Mouse (Mus musculus): ENCODE measurements at regions not wholly inside any gene's neighbourhood (a gene's known extent, or its start where the extent isn't known, plus 50 kb on each side); places are given as distances from the start of the nearest gene placed in this dataset.

GRCm38 (mm10) chr13:83201931-83202671 lies 301.7 kb upstream of the Mef2c start:
- intact Hi-C loops (cut with DNase I), result no loop called here

DNA sequence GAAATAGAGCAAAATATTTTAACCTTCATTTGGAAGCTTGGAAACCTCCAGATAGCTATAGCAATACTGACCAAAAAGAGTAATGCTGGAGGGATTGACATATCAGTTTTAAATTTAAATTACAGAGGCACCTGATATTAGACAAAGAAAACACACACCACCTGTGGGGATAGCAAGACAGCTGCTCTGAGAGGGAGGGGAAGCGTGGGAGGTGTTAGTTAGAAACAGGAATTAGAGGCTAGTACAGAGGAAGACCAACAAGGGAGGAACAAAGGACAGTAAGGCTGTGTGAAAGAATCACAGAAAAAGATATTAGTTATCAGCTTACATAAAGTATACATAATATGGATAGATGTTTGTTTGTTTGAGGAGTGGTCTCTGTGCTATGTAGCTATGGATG lies 297.2 kb upstream of the Mef2c start:
- intact Hi-C loops (cut with DNase I), result no loop called here
- DNase-seq, result no peak

More at GRCm38 (mm10) chr13:83201931-83202671, 301.7 kb upstream of the Mef2c start:
- DNase-seq, result no peak

- no peak for DNase-seq
- intact Hi-C loops (cut with DNase I), result no loop called here
Measured at GRCm38 (mm10) chr13:83207513-83207912, 296.3 kb upstream of the Mef2c start.

DNA sequence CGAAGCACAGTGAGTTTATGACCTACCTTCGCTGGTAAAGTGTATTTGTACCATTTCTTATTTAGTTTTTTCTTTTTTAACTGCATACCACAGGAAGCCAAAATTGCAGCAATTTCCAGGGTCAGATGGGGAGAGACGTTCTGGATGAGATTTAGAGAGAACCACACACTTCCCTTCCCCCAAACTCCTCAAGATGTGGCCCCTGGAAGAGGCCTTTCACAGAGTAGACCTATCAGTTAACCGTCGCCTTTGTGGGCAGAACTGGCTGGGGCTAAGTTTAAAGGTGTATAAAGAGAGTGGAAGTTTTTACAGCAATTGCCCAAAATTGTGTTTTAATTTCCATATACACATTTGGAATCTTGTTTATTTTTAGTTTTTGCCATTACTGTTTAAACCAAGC lies 295.7 kb upstream of the Mef2c start:
- intact Hi-C loops (cut with DNase I), result no loop called here
- DNase-seq, result no peak

DNA sequence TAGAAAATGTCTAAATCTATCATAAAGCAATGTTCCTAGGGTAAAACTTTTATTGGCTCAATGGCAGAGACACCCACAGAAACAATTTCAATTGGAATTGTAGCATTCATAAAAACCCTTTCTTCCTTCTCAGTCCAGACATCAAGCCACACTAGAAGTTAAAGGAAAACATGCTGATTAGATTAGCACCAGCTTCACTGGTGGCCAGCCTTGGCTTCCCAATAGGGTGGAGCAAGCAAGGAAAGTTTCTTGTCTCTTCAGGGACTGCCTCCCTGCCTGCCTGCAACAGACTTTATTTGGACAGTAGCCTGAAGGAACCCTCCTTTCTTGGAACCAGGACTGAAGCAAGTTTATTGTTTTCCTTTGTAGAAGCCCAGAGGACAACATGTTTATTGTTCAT lies 289.0 kb upstream of the Mef2c start:
- no peak for DNase-seq
- intact Hi-C loops (cut with DNase I), result no loop called here

- no peak for DNase-seq
- intact Hi-C loops (cut with DNase I), result no loop called here
Measured at GRCm38 (mm10) chr13:83216454-83216853, 287.4 kb upstream of the Mef2c start.

GRCm38 (mm10) chr13:83252452-83252851 lies 251.4 kb upstream of the Mef2c start:
- no peak for DNase-seq
- intact Hi-C loops (cut with DNase I), result no loop called here

- DNase-seq, result no peak
- intact Hi-C loops (cut with DNase I), result no loop called here
Measured at GRCm38 (mm10) chr13:83266591-83266990, 237.2 kb upstream of the Mef2c start.

GRCm38 (mm10) chr13:83268663-83269062 lies 235.2 kb upstream of the Mef2c start:
- intact Hi-C loops (cut with DNase I), result no loop called here
- no peak for DNase-seq

- DNase-seq, result no peak
- intact Hi-C loops (cut with DNase I), result no loop called here
Measured at GRCm38 (mm10) chr13:83278695-83279094, 225.1 kb upstream of the Mef2c start.

- intact Hi-C loops (cut with DNase I), result no loop called here
Measured at GRCm38 (mm10) chr13:83307696-83308095, 196.1 kb upstream of the Mef2c start.

DNA sequence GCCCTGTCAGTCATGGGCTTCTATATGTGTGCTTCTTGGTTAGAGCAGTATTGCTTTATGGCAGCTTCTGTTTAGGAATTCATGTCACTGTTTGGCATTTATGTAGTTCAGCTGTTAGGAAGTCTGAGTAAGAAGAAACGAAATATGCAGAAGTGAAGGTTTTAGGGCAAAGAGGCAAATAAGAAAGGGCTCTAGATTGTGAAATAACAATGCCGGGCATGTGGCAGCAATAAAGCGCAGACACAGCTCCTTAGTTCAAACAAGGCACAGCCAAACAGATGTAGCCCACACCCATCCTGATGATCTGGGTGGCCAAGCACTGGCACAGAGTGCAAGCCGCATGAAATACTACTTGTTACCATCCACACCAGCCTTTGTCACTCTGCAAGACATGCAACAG lies 175.3 kb upstream of the Mef2c start:
- no peak for DNase-seq
- intact Hi-C loops (cut with DNase I), result no loop called here

More at GRCm38 (mm10) chr13:83307696-83308095, 196.1 kb upstream of the Mef2c start:
- no peak for DNase-seq

DNA sequence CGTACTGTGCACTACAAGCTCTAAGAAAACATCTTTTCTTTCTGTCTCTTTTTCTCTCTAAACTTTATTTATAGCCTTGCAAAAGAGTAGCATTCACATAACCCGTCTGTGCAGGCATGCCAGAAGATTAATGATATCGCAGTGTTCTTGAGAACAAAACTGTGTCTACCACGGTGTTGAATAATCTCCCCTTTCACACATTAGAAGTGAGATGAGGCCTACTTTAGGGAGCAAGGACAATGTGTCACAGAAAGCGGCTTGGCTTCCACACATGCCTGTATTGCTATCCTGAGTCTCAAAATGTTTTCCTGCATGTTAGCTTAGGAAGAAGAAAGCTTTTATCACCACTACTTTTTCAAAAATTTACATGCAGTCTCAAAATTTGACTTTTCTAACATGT lies 170.1 kb upstream of the Mef2c start:
- intact Hi-C loops (cut with DNase I), result no loop called here
- no peak for DNase-seq

DNA sequence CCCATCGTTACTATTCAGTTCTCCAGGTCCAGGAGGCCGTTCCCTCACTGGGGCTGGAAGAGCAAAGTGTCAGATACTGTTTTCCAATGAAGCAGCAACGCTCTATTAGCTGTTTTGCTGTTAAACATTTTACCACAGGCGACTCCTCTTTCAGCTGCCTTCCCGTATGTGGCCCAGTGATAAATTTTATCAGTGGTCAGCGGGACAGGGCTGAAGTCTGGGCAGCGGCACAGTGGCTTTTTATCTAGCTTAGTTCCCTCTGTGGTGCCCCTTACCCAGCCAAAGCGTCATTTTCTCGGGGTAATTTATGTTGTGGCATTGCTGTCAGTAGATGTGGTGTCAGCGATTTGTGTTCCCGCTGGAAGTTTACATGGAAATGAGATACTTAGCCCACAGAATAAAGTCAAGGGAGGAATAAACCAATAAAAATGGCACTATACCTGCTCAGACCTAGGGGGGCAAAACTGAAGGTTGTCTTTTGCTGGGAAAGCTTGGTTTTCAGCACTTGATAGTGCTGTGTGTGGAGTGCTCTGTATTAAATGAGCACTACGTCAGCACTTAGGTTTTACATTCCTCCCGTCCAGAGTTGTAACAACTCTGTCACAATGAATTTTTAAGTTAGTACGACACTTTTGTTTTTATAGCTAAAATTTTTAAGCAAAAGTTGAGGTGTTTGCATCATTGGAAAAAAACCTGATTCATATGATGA lies 159.1 kb upstream of the Mef2c start:
- intact Hi-C loops (cut with DNase I), result no loop called here
- no peak for DNase-seq

GRCm38 (mm10) chr13:83355341-83355740 lies 148.5 kb upstream of the Mef2c start:
- DNase-seq, result peak; percentile 1
- intact Hi-C loops (cut with DNase I), result no loop called here

- no peak for DNase-seq
- intact Hi-C loops (cut with DNase I), result no loop called here
Measured at GRCm38 (mm10) chr13:83360529-83360928, 143.3 kb upstream of the Mef2c start.

GRCm38 (mm10) chr13:83376097-83376797 lies 127.6 kb upstream of the Mef2c start:
- intact Hi-C loops (cut with DNase I), result loop anchor here (10.0 kb wide), 2 partner anchors 79 to 139 kb away; no protein-coding TSS in a partner anchor

GRCm38 (mm10) chr13:83378644-83379043 lies 125.2 kb upstream of the Mef2c start:
- intact Hi-C loops (cut with DNase I), result loop anchor here (10.0 kb wide), 2 partner anchors 76 to 136 kb away; no protein-coding TSS in a partner anchor
- no peak for DNase-seq

More at GRCm38 (mm10) chr13:83376097-83376797, 127.6 kb upstream of the Mef2c start:
- no peak for DNase-seq

- intact Hi-C loops (cut with DNase I), result no loop called here
- DNase-seq, result no peak
Measured at GRCm38 (mm10) chr13:83382609-83383008, 121.2 kb upstream of the Mef2c start.

DNA sequence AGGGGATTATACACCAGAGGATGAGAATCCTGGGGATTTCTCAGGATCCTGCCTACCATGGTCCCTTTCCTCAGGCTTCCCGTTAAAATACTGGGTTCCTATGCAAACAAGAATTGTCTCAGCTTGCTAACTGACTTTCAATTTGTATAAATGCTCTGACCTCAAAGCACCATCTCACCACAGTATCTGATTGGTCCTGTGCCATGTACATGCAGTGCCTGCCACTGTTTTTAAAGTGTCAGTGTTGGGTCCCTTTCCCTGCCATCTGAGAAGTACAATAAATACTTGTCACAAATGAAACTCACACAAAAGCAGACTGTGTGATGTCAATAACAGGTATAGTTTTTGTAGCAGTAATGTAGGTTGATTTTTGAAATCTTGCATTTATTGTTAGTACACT lies 109.1 kb upstream of the Mef2c start:
- intact Hi-C loops (cut with DNase I), result no loop called here
- DNase-seq, result no peak

DNA sequence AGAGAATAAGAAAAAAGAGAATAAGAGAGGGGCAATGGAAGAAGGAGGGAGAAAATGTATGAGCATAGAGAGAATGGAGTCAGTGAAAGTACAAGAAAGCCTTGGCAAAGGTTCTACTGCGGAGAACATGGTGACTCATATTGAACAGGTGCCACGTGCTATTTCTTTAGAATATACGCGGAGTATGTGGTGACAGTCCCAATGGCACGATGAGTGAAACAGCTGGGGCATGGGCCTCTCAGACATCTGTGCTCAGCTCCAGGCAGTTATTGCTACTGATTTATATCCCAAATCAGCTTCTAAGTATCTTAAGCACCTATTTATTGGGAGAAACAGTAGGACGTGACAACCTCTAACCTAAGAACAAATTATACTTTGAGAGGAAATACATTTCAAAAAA lies 104.5 kb upstream of the Mef2c start:
- DNase-seq, result no peak
- intact Hi-C loops (cut with DNase I), result no loop called here
